Mouse (Mus musculus) B cell, adult 2 months (primary cell): ENCODE data around the gene Suclg1.
A peak's percentile ranks its signal among the peaks of the same experiment; 100 is the strongest.

Source experiments
- DNase-seq, 2 experiments: peaks; one replicate each; pipeline ENCODE4 v3.0.0; 2022

The Suclg1 gene

GRCm38 (mm10) chr6:73248237-73249048 is at the start of gene Suclg1:
Gene Suclg1, plus strand, starts transcription at chr6:73248382.
- DNase-seq: peak; percentile 91

DNA sequence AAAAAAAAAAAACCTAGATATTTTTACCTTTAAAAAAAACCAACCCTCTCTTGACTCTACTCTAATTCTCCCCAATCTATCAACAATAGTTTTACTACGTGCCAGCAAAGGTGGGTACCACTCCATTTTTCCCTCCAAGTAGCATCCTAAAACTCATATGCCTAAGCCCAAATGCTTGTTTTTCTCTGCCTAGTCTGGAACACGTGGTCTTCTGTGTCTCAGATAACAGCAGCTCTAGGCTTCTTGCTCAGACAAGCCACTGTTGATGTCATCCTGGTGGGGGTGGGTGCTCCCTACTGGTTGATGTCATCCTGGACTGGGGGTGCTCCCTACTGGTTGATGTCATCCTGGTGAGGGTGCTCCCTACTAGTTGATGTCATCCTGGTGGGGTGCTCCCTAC is 44.5 kb upstream of the Suclg1 start:
- no peak for DNase-seq

GRCm38 (mm10) chr6:73204937-73205336 is 43.2 kb upstream of the Suclg1 start:
- DNase-seq: peak; percentile 41 to 49

DNA sequence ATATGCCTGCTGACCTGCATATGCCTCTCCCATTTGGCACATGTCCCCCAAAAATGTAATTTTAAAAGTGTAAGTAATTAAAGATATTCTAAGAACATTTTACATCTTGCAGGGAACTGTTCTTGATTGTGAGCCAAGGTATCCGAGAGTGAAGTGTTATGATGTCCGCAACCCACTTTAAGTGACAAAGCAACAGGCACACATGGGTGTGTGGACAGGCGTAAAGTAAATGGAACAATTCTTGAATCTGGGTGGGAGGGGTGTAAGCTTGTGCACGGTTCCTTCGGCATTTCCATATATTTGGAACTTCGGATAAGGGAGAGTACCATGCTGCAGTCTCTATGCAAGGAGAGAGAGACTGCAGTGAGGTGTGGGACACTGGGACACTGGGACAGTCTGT is 38.6 kb upstream of the Suclg1 start:
- DNase-seq: no peak

- peak; percentile 68 to 79 for DNase-seq
Observed at GRCm38 (mm10) chr6:73210445-73210972, 37.7 kb upstream of the Suclg1 start.

GRCm38 (mm10) chr6:73211036-73211435 is 37.1 kb upstream of the Suclg1 start:
- DNase-seq: no peak

- DNase-seq: no peak
Observed at GRCm38 (mm10) chr6:73211602-73212001, 36.6 kb upstream of the Suclg1 start.

GRCm38 (mm10) chr6:73221189-73221957 is 26.8 kb upstream of the Suclg1 start, which contains the start of gene Dnah6:
Gene Dnah6, minus strand, starts transcription at chr6:73221651.
- DNase-seq: peak; percentile 78 to 80

- DNase-seq: peak in 1 of 2 experiments; percentile 59
Observed at GRCm38 (mm10) chr6:73221958-73222735, 26.0 kb upstream of the Suclg1 start.

DNA sequence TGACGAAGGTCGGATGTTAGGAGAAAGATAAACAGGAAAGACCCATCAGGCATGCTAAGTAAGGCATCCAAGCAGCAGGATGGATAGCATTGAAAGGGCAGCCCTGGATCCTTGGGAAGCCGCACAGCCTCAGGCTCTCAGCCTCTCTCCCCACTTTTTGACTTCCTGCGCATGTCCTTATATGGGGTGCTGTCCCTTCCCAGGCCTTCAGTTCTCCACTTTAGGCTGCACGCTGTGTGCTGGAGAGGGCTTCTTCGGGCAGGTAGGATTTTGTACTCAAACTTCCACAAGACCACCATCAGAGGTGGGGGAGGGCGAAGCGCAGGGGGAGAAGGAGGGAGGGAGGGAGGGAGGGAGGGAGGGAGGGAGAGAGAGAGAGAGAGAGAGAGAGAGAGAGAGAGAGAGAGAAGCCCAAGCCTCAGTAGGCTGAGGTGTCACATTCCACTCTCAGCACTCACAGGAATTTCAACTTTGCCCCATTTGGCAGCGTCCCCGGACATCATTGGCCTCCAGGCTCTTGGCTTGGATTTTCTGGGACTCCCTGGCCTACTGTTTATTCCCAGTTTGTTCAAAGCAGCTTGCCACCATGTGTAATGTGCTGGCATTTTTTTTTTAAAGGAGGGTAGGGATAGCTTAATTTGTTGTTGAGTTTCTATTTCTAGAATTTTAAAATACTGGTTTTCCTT is 25.2 kb upstream of the Suclg1 start:
- DNase-seq: no peak

DNA sequence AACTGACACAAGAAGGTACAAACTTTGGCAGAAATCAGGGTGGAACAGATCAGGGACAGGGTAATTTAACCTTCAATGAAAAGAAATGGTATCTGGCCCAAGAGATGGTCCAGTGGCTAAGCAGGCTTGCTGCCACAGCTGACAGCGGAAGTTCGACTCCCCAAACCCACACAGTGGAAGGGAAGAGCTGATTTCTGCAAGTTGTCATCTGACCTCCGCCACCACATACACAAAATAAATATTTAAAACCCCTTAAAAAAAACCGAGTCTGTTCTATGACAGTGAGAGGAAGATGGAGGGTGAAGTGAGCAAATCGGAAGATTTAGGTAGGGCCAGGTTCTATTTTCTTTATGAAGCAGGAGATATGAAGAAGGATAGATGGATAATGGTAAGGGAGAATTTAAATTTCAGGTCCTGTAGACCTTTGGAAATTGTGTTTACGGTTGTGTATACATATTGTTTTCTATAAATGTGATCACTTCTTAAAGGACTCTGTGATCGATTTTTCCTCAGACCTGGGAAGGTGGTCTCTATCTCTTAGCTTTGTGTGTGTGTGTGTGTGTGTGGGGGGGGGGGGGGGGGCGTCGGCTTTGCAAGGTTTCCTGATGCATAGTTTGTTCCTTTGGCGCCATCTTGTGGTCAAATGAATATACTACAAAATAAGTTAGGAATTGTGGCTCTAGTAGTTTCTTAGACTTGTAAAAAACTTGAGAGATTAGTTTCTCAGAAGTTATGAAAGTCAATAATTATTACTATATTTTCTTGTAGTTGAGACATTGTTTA is 20.6 kb upstream of the Suclg1 start:
- peak in 1 of 2 experiments; percentile 43 for DNase-seq

GRCm38 (mm10) chr6:73228408-73228807 is 19.8 kb upstream of the Suclg1 start:
- DNase-seq: no peak

DNA sequence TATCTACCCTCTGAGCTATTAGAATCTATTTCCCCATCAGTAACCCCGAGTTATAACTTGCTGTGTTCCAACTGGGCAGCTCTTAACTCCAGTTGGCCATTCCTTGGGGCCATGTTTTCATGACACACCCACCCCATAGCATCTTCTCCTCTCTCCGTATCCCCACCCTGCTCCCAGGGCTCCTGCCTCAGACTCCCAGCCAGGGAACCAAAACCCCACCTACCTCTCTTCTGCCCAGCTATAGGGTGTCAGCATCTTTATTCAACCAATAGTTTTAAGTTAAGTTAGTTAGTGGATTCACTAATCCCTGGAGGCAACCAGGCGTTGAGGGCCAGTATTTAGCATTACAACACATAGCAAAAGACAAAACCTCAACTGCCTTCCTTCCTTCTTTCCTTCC is 19.3 kb upstream of the Suclg1 start:
- no peak for DNase-seq

DNA sequence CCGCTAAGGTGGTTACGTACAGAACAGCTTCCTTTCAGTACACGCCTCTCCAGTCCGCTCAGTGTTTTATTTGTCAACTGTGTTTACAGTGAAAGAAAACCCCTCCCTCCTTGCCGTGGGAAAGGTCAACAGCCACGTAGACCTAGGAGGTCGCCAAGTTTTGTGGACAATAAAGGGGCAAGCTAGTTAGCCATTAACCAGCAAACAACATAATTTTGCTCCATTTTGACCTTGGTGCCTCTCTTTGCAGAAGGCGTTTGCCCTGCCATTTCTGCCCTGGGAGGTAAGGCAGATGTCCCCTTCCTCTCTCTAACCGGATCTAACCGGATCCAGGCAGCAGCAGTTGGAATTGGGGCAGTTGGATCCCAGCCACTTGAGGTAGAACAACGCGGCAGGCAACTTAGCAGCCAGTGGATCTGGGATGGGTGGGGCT is 16.0 kb upstream of the Suclg1 start:
- DNase-seq: no peak

- DNase-seq: peak; percentile 62 to 67
Observed at GRCm38 (mm10) chr6:73233202-73233726, 14.9 kb upstream of the Suclg1 start.

- DNase-seq: no peak
Observed at GRCm38 (mm10) chr6:73234302-73234900, 13.8 kb upstream of the Suclg1 start.

GRCm38 (mm10) chr6:73235650-73236049 is 12.5 kb upstream of the Suclg1 start:
- no peak for DNase-seq

DNA sequence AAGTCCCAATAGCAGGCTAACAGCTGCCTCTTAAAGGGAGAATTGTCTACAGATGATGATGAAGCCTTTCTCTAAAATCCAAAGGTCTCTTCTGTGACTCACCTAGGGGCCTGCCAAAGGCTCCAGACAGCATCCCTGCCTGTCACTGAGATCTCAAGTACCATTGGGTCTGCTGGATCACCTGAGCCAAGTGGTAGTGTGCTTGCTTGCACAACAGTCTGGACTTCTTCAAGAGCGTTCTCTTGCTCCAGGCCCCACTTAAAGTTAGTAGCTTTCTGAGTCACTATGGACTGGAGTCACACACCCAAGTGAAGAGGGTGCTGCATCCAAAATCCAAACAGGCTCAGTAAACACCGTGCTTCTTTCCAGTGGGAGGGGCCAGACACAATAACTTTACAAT is 1.4 kb upstream of the Suclg1 start:
- DNase-seq: no peak

GRCm38 (mm10) chr6:73247452-73247851 is 730 bp upstream of the Suclg1 start:
- DNase-seq: peak; percentile 70 to 73

- DNase-seq: peak in 1 of 2 experiments; percentile 21
Observed at GRCm38 (mm10) chr6:73249049-73249422, 854 bp downstream of the Suclg1 start.

GRCm38 (mm10) chr6:73249851-73250250 is 1.7 kb downstream of the Suclg1 start:
- DNase-seq: no peak
